Mouse (Mus musculus) cerebellum, adult (tissue): ENCODE results near the gene Loxl3.
A peak's percentile ranks its signal among the peaks of the same experiment; 100 is the strongest.

Source experiments
- ATAC-seq: cut with Nextera tagmentation; 2 replicates; pipeline ENCODE4 v1.9.2; 2017; ENCODE audit warnings: mild to moderate bottlenecking, moderate library complexity, mixed read lengths; ENCODE audit not compliant: insufficient number of reproducible peaks, low FRiP score, low TSS enrichment

Loxl3 gene

DNA sequence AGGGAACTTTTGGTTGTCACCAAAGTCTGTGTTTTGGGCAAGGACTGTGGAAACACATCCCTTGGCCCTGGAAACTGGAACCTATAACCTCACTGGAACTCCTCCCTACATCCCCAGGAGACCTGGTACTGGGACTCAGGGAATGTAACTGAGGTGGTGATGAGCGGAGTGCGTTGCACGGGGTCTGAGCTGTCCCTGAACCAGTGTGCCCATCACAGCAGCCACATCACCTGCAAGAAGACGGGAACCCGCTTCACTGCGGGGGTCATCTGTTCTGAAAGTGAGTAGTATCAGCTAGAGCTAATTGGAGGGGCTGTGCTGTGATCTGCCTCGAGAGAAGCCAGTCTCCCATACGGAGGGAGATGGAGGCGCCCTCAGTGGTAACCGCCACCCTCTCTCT, 15.4 kb downstream of the Loxl3 start:
- no peak for ATAC-seq

DNA sequence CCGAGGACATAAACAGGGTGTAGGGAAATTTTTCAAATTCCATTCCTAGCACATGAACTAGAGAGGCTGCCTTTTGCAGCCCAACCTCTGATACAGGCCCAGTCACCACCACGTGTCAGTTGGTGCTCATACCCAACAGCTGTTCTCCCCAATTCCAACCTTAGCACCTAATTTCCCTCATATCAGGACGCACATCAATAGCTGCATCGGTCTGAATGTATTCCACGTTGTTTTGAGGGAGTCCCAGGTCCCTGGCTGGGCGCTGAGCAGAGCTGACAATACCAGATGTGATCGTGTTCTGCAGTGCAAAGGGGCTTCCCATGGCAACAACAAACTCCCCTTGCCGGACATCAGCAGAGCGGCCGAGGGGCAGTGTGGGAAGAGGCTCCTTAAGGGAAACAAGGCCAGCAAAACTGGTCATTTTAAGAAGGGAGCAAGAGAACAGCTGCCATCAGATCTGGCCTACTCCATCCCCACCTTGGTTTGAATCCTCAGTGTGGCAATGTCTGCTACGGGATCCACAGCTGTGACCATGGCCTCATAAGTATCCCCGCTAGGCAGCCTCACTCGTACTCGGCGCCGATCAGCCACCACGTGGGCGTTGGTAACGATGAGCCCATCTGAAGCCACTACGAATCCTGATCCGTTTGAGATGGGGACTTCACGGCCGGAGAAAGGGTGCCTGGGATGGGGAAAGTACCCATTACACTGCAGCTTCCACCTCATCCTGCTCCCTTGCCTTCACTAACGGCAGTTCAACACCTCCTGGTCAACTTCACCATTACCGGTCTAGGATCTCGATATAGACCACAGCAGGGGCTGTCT, 19.4 kb downstream of the Loxl3 start:
- no peak for ATAC-seq

- ATAC-seq: peak; percentile 93
These were observed 20.3 kb downstream of the Loxl3 start, which contains the start of gene Aup1 for GRCm38 (mm10) chr6:83054074-83054851. Aup1 (plus strand) TSS chr6:83054521.

- ATAC-seq: peak; percentile 24
These were observed 21.0 kb downstream of the Loxl3 start, which contains the start of gene Htra2 for GRCm38 (mm10) chr6:83054871-83055431. Htra2 (minus strand) TSS chr6:83055273.

DNA sequence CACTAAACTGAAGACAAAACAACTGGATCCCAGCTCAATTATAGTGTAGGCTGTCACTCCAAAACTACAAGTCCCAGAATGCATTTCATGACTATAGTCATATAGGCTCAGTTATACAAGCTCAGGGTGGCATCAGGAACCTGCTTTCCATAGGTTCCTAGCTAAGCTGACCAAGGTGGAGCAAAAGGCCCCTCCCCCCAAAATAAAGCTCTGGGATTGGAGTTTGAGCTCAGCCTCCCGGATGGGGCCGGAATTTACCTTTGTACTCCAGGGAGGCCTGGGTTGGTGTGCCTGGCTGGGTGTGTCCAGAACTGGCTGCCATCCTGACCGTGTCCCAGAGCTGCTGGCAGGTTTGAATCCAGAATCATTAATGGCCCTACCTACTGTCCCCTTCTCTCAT, 23.8 kb downstream of the Loxl3 start, which contains the start of gene Dqx1:
Gene Dqx1 (plus strand): TSS at position 55 of the 400 bp plus-strand sequence.
- ATAC-seq: no peak

DNA sequence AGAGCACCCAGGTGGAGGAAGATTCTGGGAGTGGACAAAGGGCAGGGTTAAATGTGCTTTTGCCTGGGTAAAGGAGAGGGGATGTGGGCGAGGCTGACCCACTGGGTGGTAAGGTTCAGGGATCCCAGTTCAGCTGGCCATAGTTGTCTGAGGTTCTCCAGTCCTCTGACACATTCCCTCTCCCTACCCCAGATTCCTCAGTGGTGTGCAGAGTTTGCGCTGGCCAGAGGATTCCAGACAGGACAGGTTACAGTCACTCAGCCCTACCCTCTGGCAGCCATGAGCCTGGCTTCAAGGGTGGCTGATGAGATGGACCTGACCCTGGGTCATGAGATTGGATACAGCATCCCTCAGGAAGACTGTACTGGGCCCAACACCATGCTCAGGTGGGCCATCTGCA, 24.8 kb downstream of the Loxl3 start:
- ATAC-seq: no peak

DNA sequence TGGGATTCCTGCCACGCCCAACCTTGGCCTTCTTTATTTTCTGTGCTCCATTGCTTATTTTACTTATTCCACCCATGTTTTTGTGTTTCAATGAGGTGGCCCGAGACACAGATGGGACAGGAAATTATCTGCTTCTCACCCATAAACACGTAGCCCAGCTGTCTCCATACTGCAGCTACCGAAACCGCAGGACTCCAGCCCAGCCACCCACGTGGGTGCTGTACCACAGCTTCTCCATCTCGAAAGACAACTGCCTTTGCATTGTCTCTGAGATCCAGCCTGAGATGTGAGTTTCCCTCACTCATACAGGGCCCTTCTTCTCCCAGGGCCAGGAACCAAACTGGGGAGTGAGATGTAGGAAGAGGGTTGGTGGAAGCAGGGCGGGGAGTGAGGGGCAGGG, 32.0 kb downstream of the Loxl3 start:
- ATAC-seq: no peak

GRCm38 (mm10) chr6:83066441-83066840, 32.5 kb downstream of the Loxl3 start:
- no peak for ATAC-seq

DNA sequence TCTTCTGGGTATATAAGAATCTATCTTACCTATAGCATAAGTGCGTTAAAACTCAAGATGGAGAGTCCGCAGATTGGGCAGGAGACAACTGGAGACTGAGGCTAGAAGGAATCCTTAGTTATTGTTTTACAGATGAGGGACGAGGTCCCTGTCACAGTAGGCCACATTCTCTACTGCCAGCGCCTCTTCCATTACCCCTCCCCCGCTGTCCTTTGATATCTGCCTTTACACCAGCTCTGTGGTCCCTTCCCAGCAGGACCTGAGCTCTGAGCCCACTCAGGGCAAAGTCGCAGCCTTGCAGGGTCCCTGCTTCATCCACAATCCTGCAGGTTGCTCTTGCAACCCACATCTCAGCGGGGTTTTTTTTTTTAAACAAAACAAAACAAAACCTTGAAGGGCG, 34.2 kb downstream of the Loxl3 start:
- ATAC-seq: no peak

DNA sequence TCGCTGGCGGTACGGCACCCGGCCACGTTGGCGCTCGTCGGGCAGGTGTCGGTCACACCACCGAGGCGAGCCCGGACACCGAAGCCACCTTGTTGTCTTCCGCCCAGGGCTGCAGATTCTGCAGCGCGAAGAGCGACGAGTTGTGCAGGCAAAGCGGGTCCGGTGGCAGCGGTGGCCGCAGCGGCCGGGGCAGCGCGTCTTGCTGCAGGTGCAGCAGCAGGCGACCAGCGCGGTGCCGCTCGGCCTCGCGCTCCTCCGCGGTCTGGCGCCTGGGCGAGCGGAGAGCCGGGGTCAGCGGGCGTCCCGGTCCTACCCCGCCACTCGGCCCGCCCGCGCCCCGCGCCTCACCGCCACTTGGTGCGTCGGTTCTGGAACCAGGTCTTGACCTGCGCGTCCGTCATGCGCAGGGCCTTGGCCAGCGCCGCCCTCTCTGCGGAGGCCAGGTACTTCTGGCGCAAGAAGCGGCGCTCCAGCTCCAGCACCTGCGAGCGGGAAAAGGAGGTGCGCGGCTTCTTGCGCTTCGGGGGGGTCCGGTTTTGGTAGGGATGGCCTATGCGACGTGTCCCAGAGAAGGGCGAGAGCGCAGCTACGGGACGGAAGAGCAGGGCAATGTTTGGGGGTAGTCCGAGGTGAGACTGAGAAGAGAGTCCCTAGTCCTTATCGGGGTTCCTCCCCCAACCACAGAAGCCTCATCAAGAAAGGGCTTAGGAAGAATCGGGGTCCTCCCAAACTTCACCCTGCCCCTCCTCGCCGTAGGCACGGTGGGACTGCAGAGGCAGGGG, 34.9 kb downstream of the Loxl3 start:
- ATAC-seq: no peak

DNA sequence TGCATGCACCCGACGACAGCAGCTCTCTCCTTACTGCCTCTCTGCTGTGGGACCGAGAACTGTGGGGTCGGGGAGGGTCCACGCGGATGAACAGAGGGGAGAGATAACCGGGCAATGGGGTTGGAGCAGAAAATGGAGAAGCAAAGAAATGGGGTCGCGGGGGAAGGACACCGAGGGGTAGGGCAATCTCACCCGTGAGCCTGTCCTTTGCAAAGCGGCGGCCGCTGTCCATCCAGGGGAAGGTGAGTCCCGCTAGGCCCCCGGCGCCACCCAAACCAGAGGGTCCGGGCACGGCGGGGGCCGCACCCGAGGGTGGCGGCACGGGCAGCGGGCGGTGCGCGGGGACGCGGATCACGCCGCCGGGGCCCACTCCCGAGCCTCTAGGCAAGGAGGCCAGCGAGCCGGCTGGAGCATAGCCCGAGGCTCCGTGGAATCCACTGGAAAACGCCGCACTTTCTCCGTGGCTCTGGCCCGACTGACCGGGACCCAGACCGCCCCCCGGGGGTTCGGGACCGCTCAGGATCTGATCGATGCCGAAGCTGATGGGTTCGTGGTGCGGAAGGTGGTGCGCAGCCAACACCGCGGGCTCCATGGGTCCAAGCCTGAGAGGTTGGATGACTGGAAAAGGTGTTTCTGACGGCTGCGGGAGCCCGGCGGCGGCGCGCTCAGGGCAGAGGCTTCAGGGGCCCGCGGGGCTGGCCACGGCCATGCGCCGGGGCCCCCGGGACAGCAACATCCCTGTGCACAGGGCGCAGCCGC, 35.7 kb downstream of the Loxl3 start:
- ATAC-seq: no peak

DNA sequence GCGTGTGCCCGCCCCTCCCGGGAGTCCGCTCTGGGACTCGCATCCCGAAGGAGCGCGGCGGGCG, 36.1 kb downstream of the Loxl3 start, which contains the start of gene Tlx2:
Gene Tlx2 (minus strand): TSS at position 47 of the 64 bp plus-strand sequence.
- no peak for ATAC-seq

DNA sequence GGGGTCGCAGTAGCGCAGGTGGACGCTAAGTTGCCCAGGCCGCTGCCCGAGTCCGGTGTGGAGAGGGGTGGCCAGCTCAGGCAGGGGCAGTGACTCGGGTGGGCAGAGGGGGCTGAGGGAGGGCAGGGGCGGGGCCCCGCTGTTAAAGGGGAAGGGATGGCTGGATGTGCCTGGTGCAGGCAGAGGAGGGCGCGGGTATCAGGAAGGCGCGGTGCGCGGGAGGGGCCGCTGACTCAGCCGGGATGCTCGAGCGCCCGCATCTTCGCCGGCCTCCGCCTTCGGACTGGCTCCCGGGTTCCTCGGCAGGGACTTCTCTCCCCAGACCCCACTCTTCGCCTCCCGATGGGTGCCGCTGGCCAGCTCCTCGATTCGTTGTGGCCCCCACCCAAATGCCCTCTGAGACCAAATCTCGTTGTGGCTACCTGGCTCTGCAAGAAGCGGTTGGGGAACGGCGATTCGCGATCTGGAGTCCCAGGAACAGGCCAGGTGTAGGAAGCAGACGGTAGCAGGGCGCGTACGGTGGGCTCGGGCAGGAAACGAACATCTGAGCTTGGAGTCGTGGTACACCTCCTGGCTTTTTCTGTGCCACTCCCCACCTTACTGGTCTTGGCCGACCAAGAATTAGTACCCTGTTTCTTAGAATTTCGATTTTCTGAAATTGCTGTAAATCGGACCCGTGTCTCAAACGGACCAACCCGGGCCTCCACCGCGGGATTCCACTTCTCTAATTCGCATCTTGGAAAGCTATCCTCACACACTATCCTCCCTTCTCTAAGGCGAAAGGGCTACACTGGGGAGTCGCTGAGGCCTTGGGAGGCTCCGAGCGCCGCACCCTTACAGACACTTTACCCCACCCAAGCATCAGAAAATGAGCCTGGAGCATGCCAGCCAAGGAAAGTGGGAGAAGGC, 36.6 kb downstream of the Loxl3 start:
- ATAC-seq: no peak

GRCm38 (mm10) chr6:83071220-83071619, 37.2 kb downstream of the Loxl3 start:
- no peak for ATAC-seq

- no peak for ATAC-seq
These were observed 41.0 kb downstream of the Loxl3 start for GRCm38 (mm10) chr6:83074979-83075378.

DNA sequence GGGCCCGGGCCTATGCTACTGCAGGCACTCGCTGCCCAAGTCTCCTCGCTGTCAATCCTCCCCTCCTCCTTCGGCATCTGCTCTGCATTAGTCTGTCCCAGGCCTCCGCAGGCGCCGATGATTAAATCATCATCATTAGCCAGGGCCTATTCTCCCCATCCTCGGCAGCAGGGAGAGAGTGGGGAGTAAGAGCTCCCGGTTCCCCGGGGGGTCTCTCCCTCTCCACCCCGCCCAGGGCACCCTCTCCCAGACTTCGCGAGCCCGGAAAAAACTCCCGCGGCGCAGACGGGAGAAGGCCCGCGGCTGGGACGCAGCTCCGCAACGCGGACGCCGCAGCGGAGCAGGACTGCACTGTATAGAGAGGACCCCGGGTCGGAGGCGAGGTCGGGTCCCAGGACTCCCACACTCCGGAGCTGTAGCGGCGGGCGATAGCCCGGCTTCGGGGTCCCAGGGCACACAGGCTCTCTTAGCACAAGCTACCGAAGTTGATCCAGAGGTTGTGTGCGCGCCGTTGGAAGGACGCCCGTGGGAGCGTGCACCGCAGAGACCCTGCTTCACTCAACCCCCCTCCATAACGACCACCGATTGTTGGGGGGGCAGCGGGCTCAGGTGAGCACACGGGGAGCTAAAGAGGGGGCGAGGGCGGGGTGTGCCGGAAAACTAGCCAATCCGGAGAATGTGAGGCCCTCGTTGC, 43.8 kb downstream of the Loxl3 start, which contains the start of gene Pcgf1:
Gene Pcgf1 (plus strand): TSS at position 240 of the 694 bp plus-strand sequence.
- ATAC-seq: peak; percentile 87

DNA sequence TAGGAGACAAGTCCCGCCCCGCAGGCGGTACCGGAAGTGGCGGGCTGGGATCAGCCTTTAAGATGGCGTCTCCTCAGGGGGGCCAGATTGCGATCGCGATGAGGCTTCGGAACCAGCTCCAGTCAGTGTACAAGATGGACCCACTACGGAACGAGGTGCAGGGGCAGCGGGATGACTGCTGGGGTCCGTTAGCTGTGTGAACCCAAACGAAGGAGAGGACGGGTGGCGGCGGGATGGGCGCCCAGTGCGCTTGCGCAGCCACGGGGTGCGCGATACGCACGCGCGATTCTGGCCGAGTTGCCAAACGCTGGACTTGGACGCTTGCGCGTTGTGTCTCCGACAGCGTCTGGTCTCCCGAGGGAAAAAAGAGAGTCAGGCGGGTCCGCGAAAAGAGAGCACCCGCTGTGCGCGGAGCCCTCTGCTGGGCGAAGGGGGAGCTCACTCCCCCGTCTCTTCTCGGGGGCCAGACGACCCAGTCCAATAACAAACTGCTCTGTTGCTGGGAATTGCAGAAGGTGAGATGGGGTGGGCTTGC, 44.4 kb downstream of the Loxl3 start:
- peak; percentile 72 for ATAC-seq

DNA sequence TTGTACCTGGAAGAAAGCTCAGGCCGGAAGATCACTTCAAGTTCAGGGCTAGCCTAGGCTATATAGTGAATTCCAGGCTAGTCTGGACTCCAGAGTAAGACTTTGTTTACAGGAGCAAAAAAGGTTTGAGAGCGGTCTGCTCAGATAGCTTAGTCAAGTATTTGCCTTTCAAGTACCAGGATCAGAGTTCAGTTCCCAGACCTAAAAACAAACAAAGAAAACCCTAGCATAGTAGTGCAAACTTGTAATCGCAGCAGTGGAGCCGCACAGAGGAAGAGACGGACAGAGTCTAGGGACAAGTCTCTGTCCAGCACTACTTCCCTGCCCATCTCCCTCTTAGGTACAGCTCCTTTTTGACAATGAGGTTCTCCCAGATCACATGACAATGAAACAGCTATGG, 46.2 kb downstream of the Loxl3 start:
- ATAC-seq: no peak
